Mouse (Mus musculus) Patski (cell line): Measurements from ENCODE around the gene Exoc8. TPM values are rescaled to one million over a fixed set of nuclear protein-coding genes. Genes with fewer than 3 reads are reported as not detected.

ENCODE experiments used
- ATAC-seq: fragments of 100-300 bp; one replicate; pipeline ENCODE4 v1.8.0; 2021
- CTCF ChIA-PET: fragments of 350-600 bp; sonication (Branson Sonifier 250); formaldehyde crosslinking; loops from one replicate; lab custom pipeline; 2022; ENCODE audit warnings: inconsistent platforms; lab: Charles Lee
- POLR2A ChIA-PET: fragments of 350-600 bp; sonication (Branson Sonifier 250); formaldehyde crosslinking; loops from one replicate; lab custom pipeline; 2022; ENCODE audit warnings: antibody characterized with exemption, inconsistent platforms; lab: Charles Lee
- DNase-seq: peaks from one replicate; pipeline ENCODE4 v3.0.0-alpha.2; 2011; ENCODE audit warnings: low read depth, low spot score
- H3K27me3 ChIP-seq: fragments of 371-371 bp; one replicate; pipeline ENCODE4 v1.5.1; 2021
- CTCF ChIP-seq: fragments of 100-300 bp; IDR thresholded peaks from one replicate; pipeline ENCODE4 v1.5.1; 2021
- in situ Hi-C: fragments of 300-500 bp; cut with MboI; formaldehyde crosslinking; loops from 3 replicates; pipeline ENCODE4 v1.11.1; 2018; ENCODE audit warnings: low pct_unique_long_range_greater_than_20kb, mixed read lengths
- polyA plus RNA-seq: library from polyadenylated mRNA; unstranded; gene quantifications from one replicate; pipeline ENCODE4 v1.2.3, GENCODE M21; 2021

Exoc8 gene
- polyA plus RNA-seq, 1 experiment from 2014 or later, result 12.2 TPM

DNA sequence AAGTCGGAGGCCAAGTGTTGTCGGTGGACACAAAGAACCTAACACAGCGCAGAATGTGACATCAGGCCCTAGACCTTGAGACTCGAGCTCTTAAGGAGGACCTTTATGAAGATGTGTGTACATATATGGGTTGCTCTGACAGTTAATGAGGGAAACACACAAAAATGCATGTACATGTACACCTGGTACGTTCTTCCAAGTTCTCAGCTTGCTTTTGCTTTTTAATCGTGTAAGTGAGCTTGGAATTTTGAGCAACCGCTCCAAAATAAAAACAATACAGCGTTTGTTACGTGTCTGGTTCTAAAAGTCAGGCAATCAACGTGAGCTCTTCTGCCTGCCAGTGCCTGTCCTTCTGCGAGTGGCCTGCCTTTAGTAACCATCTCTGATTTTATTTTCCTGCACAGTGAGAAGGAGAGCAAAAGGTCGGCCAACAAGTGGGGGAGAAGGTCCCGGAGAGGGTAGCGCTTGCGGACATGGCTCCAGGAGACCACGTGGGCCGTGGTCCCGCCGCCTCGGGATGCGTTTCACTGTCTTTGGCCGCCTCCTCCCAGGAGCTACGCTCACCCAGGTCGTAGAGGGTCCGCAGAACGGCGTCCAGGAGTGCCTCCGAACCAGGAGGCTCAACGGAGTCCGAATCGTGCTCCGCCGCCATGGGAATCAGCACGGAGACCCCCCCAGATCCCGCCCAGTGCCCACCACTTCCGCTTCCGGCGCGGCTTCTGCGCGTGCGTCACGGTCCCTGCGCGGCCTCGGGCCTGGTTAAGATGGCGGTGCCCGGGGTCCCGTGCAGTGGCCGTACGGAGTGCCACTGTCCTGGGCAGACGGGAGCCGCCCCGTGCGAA, 35.0 kb downstream of the Exoc8 start, which contains the start of the genes Gnpat and 2810004N23Rik:
Gene Gnpat, plus strand, starts transcription at position 713 of the 842 bp plus-strand sequence.
Gene 2810004N23Rik, minus strand, starts transcription at position 800 of the 842 bp plus-strand sequence.
- ChIA-PET POLR2A (interaction anchor here (0.5 to 1.5 kb wide), 3 partner anchors 18 to 26 kb away, joined by 3 to 6 read pairs (median 3); no protein-coding TSS in a partner anchor), CTCF (interaction anchor here (0.8 to 1.7 kb wide), 4 partner anchors 20 to 172 kb away, joined by 3 to 6 read pairs (median 3); no protein-coding TSS in a partner anchor)
- H3K27me3 ChIP-seq, result no peaks in the 10 kb centered on the region
- TF ChIP-seq CTCF, result no peak
- in situ Hi-C loops, result no loop called here
- DNase-seq, result peak; percentile 35
- ATAC-seq, result peak; percentile 77

DNA sequence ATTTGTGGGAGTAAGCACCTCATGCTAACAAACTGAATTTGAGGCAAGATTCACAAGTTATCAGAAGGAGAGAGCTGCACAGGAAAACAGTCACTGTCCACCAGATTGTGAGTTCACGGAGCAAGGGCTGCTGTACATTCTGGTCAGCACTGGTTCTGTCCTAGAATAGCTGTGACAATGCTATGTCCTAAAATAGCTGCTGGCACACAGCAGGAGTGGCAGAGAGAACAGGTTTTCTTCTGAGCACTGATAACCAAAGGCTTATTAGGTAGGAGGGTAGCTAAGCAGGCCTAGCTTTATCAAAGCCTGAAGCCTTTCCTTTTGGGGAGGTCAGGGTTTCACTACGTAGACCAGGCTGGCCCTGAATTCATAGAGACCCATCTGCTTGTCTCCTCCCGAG, 37.3 kb downstream of the Exoc8 start:
- in situ Hi-C loops, result no loop called here
- ATAC-seq, result no peak
- POLR2A ChIA-PET, result no interaction called here
- no peak for TF ChIP-seq CTCF
- CTCF ChIA-PET, result interaction anchor here (1.2 kb wide), 1 partner anchor 33 kb away, joined by 3 read pairs; no protein-coding TSS in a partner anchor
- DNase-seq, result no peak
- no peaks in the 10 kb centered on the region for H3K27me3 ChIP-seq

DNA sequence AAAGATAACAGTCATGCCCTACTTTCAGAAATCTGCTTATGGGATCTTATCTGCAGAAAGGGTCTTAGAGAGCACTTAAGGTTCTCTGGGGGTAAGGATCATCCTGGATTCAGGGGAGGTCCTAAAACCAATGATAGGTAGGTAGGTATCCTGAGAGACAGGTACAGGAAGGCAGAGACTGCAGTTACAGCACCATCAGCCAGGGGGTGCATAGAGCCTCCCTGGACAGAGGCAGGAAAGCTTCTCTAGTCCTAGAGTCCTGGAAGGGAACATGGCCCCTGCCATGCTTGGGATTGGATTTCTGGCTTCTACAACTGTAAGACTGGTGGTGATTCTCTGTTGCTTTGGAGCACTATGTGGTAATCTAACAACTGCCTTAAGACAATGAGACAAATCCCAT, 38.0 kb downstream of the Exoc8 start:
- TF ChIP-seq CTCF, result no peak
- no peak for ATAC-seq
- in situ Hi-C loops, result no loop called here
- CTCF ChIA-PET, result no interaction called here
- no peaks in the 10 kb centered on the region for H3K27me3 ChIP-seq
- POLR2A ChIA-PET, result no interaction called here
- DNase-seq, result no peak

GRCm38 (mm10) chr8:124853511-124853910, 44.0 kb downstream of the Exoc8 start:
- TF ChIP-seq CTCF, result no peak
- in situ Hi-C loops, result no loop called here

DNA sequence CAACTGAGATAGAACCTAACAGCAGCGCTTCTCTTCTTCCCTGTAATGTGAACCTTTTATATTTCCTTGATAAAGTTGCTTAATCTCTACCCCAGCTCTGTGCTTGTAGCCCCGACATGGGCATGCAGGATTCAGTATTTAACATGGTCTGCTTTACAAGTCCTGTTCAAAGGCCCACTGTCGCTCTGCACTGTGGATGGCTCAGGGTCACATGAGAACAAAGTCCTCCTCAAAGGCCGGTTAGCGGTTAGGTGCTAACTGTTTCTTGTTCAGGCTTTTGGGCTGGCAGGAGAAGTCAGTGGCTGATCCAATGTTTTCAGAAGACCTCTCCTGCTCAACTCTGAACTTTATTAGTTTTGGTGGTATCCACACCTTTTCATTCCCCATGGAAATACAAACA, 51.9 kb downstream of the Exoc8 start:
- CTCF ChIA-PET, result no interaction called here

More at GRCm38 (mm10) chr8:124853511-124853910, 44.0 kb downstream of the Exoc8 start:
- H3K27me3 ChIP-seq, result no peaks in the 10 kb centered on the region
- DNase-seq, result no peak
- ATAC-seq, result no peak
- ChIA-PET CTCF (interaction anchor here (0.7 to 0.9 kb wide), 2 partner anchors 9 to 20 kb away, joined by 3 read pairs; no protein-coding TSS in a partner anchor), POLR2A (no interaction called here)

GRCm38 (mm10) chr8:124845131-124845530, 52.4 kb downstream of the Exoc8 start:
- POLR2A ChIA-PET, result interaction anchor here (1.5 kb wide), 1 partner anchor 17 kb away, joined by 3 read pairs; the partner anchor contains the start of genes 2810004N23Rik and Gnpat
- ATAC-seq (no peak), DNase-seq (no peak)
- no peaks in the 10 kb centered on the region for H3K27me3 ChIP-seq
- in situ Hi-C loops, result no loop called here
- TF ChIP-seq CTCF, result no peak
- CTCF ChIA-PET, result interaction anchor here (0.7 kb wide), 1 partner anchor 8 kb away, joined by 3 read pairs; no protein-coding TSS in a partner anchor

More for the DNA sequence above, 51.9 kb downstream of the Exoc8 start:
- H3K27me3 ChIP-seq, result no peaks in the 10 kb centered on the region
- in situ Hi-C loops, result no loop called here
- DNase-seq, result no peak
- POLR2A ChIA-PET, result interaction anchor here (1.5 kb wide), 1 partner anchor 17 kb away, joined by 3 read pairs; the partner anchor contains the start of genes 2810004N23Rik and Gnpat
- TF ChIP-seq CTCF, result no peak
- no peak for ATAC-seq

Other genes starting within 250 kb of the Exoc8 start
- gene 2310022B05Rik, start 234.3 kb downstream of the Exoc8 start, polyA plus RNA-seq, result 84.9 TPM
- 77.7 TPM for gene Ttc13, start 175.7 kb downstream of the Exoc8 start, polyA plus RNA-seq
- gene Arv1, start 175.6 kb downstream of the Exoc8 start, polyA plus RNA-seq, result 18.5 TPM
- 1.2 TPM for gene Fam89a, start 145.9 kb downstream of the Exoc8 start, polyA plus RNA-seq
- gene Trim67, start 104.6 kb downstream of the Exoc8 start, polyA plus RNA-seq, result 0.33 TPM
- 102 TPM for gene Gnpat, start 34.7 kb downstream of the Exoc8 start, polyA plus RNA-seq
- gene 2810004N23Rik, start 34.6 kb downstream of the Exoc8 start, polyA plus RNA-seq, result 43.0 TPM
- 16.5 TPM for gene Sprtn, start 181 bp upstream of the Exoc8 start, polyA plus RNA-seq
- 50.7 TPM for gene Egln1, start 51.6 kb upstream of the Exoc8 start, polyA plus RNA-seq
- gene Tsnax, start 115.3 kb upstream of the Exoc8 start, polyA plus RNA-seq, result 87.7 TPM
- 0.06 TPM for gene Disc1, start 156.5 kb upstream of the Exoc8 start, polyA plus RNA-seq